Mouse (Mus musculus): ENCODE measurements around the gene Rpl36. TPM values are rescaled to one million over a fixed set of nuclear protein-coding genes. Genes with fewer than 3 reads are reported as not detected.
"Not testable (repeated sequence)": the region's sequence is repeated elsewhere in the genome, so short reads cannot be mapped to it uniquely, and the experiment has no call there.

Gene Rpl36
- polyA plus RNA-seq, 1 experiment from 2014 or later: 1,280 TPM

GRCm38 (mm10) chr17:56604422-56604821, 8.8 kb upstream of the Rpl36 start:
- ATAC-seq (replicated peaks; ENCODE audit: low FRiP score) (no peak), DNase-seq (ENCODE audit: low spot score) (no peak)
- WGBS: 88% methylated on average over 3 of the region's 3 CpGs
- no peak overlapping the region for H3K27ac ChIP-seq (ENCODE audit: low read depth, low read length)
- H3K4me2 ChIP-seq (ENCODE audit: low read depth, low read length, severe bottlenecking): no peak overlapping the region
- no peak overlapping the region for H3K4me3 ChIP-seq (ENCODE audit: low read depth, low read length)
- no peaks in the 10 kb centered on the region for H3K27me3 ChIP-seq (ENCODE audit: control insufficient read depth, insufficient read depth, low read length)
- H3K36me3 ChIP-seq (ENCODE audit: control insufficient read depth, insufficient read depth, low read length): peaks cover 46% of the 10 kb centered on the region
- H3K9me3 ChIP-seq (ENCODE audit: control insufficient read depth, low read length): no peaks in the 10 kb centered on the region
- H3K9ac ChIP-seq (ENCODE audit: low read length): no peak overlapping the region
- H3K4me1 ChIP-seq (replicated peaks; ENCODE audit: control insufficient read depth, insufficient read depth, low read length): peaks cover 5% of the 10 kb centered on the region; the same call in 1 of the 2 replicates

- H3K36me3 ChIP-seq (ENCODE audit: control insufficient read depth, insufficient read depth, low read length): peaks cover 38% of the 10 kb centered on the region
- no peaks in the 10 kb centered on the region for H3K27me3 ChIP-seq (ENCODE audit: control insufficient read depth, insufficient read depth, low read length)
- no peak overlapping the region for H3K4me3 ChIP-seq (ENCODE audit: low read depth, low read length)
- H3K9me3 ChIP-seq (ENCODE audit: control insufficient read depth, low read length): no peaks in the 10 kb centered on the region
- ATAC-seq (replicated peaks; ENCODE audit: low FRiP score) (no peak), DNase-seq (ENCODE audit: low spot score) (no peak)
- H3K9ac ChIP-seq (ENCODE audit: low read length): no peak overlapping the region
- no peak overlapping the region for H3K4me2 ChIP-seq (ENCODE audit: low read depth, low read length, severe bottlenecking)
- no peak overlapping the region for H3K27ac ChIP-seq (ENCODE audit: low read depth, low read length)
- 94% methylated on average over 9 of the region's 9 CpGs for WGBS
- peaks cover 10% of the 10 kb centered on the region; the same call in 1 of the 2 replicates for H3K4me1 ChIP-seq (replicated peaks; ENCODE audit: control insufficient read depth, insufficient read depth, low read length)
These were observed 7.8 kb upstream of the Rpl36 start for GRCm38 (mm10) chr17:56605431-56605830.

GRCm38 (mm10) chr17:56607521-56608062, 5.6 kb upstream of the Rpl36 start:
- Histone ChIP-seq H3K27me3 (ENCODE audit: control insufficient read depth, insufficient read depth, low read length) (no peaks in the 10 kb centered on the region), H3K4me2 (ENCODE audit: low read depth, low read length, severe bottlenecking) (no peak overlapping the region), H3K27ac (ENCODE audit: low read depth, low read length) (no peak overlapping the region), H3K4me1 (replicated peaks; ENCODE audit: control insufficient read depth, insufficient read depth, low read length) (peaks cover 10% of the 10 kb centered on the region; the same call in 1 of the 2 replicates), H3K36me3 (ENCODE audit: control insufficient read depth, insufficient read depth, low read length) (peaks cover 26% of the 10 kb centered on the region), H3K9me3 (ENCODE audit: control insufficient read depth, low read length) (no peaks in the 10 kb centered on the region), H3K9ac (ENCODE audit: low read length) (no peak overlapping the region), H3K4me3 (ENCODE audit: low read depth, low read length) (no peak overlapping the region)
- ATAC-seq (replicated peaks; ENCODE audit: low FRiP score) (no peak), DNase-seq (ENCODE audit: low spot score) (no peak)
- WGBS: 80% methylated on average over 3 of the region's 3 CpGs

DNA sequence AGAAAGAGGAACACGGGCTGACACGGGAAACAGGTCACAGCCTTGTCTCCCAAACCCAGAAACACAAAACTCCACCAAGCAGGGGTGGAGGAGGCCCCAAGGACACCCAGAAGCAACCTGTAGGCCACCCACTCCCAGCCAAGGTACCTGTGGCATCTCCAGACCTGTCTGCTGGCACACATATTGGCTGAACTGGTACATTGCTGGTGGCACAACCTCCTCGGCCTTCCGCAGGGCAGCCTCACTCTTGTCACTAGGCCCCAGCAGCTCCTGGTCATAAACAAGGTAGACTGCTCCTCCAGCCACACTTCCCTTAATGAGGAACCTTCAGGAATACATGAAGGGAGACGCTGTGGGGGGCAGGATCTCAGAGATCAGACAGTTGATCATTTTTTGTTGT, 4.5 kb upstream of the Rpl36 start:
- Histone ChIP-seq H3K27me3 (ENCODE audit: control insufficient read depth, insufficient read depth, low read length) (no peaks in the 10 kb centered on the region), H3K4me3 (ENCODE audit: low read depth, low read length) (peak overlapping the region; percentile 65), H3K4me1 (replicated peaks; ENCODE audit: control insufficient read depth, insufficient read depth, low read length) (peaks cover 10% of the 10 kb centered on the region; the same call in 1 of the 2 replicates), H3K36me3 (ENCODE audit: control insufficient read depth, insufficient read depth, low read length) (peaks cover 17% of the 10 kb centered on the region), H3K9me3 (ENCODE audit: control insufficient read depth, low read length) (no peaks in the 10 kb centered on the region), H3K4me2 (ENCODE audit: low read depth, low read length, severe bottlenecking) (peak overlapping the region; percentile 79), H3K9ac (ENCODE audit: low read length) (peak overlapping the region; percentile 79), H3K27ac (ENCODE audit: low read depth, low read length) (no peak overlapping the region)
- ATAC-seq (replicated peaks; ENCODE audit: low FRiP score): no peak
- DNase-seq (ENCODE audit: low spot score): no peak
- WGBS: 64% methylated on average over 5 of the region's 5 CpGs

GRCm38 (mm10) chr17:56609452-56610171, 3.6 kb upstream of the Rpl36 start, which contains the start of gene 2410015M20Rik:
2410015M20Rik (minus strand) TSS chr17:56609771.
- under 1% methylated on average over 44 of the region's 44 CpGs for WGBS

GRCm38 (mm10) chr17:56611323-56611722, 1.9 kb upstream of the Rpl36 start:
- no peak for DNase-seq (ENCODE audit: low spot score)
- no peaks in the 10 kb centered on the region for H3K27me3 ChIP-seq (ENCODE audit: control insufficient read depth, insufficient read depth, low read length)
- H3K9ac ChIP-seq (ENCODE audit: low read length): no peak overlapping the region
- no peak overlapping the region for H3K4me3 ChIP-seq (ENCODE audit: low read depth, low read length)
- WGBS: 73% methylated on average over 2 of the region's 2 CpGs
- peaks cover 9% of the 10 kb centered on the region; the same call in 1 of the 2 replicates for H3K36me3 ChIP-seq (ENCODE audit: control insufficient read depth, insufficient read depth, low read length)
- peaks cover 20% of the 10 kb centered on the region for H3K4me1 ChIP-seq (replicated peaks; ENCODE audit: control insufficient read depth, insufficient read depth, low read length)
- no peak for ATAC-seq (replicated peaks; ENCODE audit: low FRiP score)
- H3K9me3 ChIP-seq (ENCODE audit: control insufficient read depth, low read length): no peaks in the 10 kb centered on the region
- no peak overlapping the region for H3K27ac ChIP-seq (ENCODE audit: low read depth, low read length)
- no peak overlapping the region for H3K4me2 ChIP-seq (ENCODE audit: low read depth, low read length, severe bottlenecking)

More at GRCm38 (mm10) chr17:56609452-56610171, 3.6 kb upstream of the Rpl36 start, which contains the start of gene 2410015M20Rik:
- Histone ChIP-seq H3K36me3 (ENCODE audit: control insufficient read depth, insufficient read depth, low read length) (peaks cover 9% of the 10 kb centered on the region; the same call in 1 of the 2 replicates), H3K4me1 (replicated peaks; ENCODE audit: control insufficient read depth, insufficient read depth, low read length) (peaks cover 15% of the 10 kb centered on the region), H3K4me2 (ENCODE audit: low read depth, low read length, severe bottlenecking) (peak within 1 kb of the TSS; percentile 79), H3K4me3 (ENCODE audit: low read depth, low read length) (peak within 1 kb of the TSS; percentile 65), H3K27ac (ENCODE audit: low read depth, low read length) (peak within 1 kb of the TSS; percentile 50; the same call in 1 of the 2 replicates), H3K9ac (ENCODE audit: low read length) (peak within 1 kb of the TSS; percentile 79), H3K9me3 (ENCODE audit: control insufficient read depth, low read length) (no peaks in the 10 kb centered on the region), H3K27me3 (ENCODE audit: control insufficient read depth, insufficient read depth, low read length) (no peaks in the 10 kb centered on the region)
- DNase-seq (ENCODE audit: low spot score) (peak; percentile 95), ATAC-seq (replicated peaks; ENCODE audit: low FRiP score) (peak; percentile 86)

DNA sequence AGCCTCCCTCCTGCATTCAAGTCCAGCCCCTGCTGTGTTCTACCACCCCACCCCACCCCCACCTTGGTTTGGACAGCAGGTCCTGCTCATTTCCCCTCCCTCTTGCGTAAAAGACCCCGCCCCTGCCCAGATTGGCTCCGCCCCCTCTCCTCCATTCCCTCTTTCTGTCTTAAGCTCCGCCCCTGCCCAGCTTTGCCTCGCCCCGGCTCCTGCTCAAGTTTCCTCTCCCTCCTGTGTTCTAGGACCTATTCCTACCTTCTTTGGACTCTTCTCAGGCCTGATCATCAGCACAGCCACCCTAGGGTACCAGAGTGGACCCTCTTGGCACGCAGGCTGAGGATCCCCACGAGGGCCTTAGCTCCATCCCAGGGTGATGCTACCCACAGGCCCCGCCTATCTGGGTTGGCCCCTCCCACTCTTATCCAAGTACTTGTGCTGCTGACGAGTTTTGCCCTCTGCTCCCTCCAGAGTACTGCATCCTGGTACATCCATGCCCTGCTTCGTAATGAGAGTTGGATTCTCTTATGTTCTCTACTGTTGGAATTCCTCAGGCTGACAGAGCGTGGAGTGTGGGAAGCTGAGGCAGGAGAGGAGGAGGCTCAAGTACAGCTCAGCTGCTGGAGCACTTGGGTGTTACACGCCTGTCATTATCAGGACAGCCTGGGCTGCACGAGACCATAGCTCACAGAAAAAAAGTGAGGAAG, 1.2 kb upstream of the Rpl36 start:
- Histone ChIP-seq H3K27ac (ENCODE audit: low read depth, low read length) (no peak overlapping the region), H3K4me1 (replicated peaks; ENCODE audit: control insufficient read depth, insufficient read depth, low read length) (peaks cover 20% of the 10 kb centered on the region), H3K9ac (ENCODE audit: low read length) (no peak overlapping the region), H3K4me3 (ENCODE audit: low read depth, low read length) (no peak overlapping the region), H3K27me3 (ENCODE audit: control insufficient read depth, insufficient read depth, low read length) (no peaks in the 10 kb centered on the region), H3K9me3 (ENCODE audit: control insufficient read depth, low read length) (no peaks in the 10 kb centered on the region), H3K4me2 (ENCODE audit: low read depth, low read length, severe bottlenecking) (no peak overlapping the region), H3K36me3 (ENCODE audit: control insufficient read depth, insufficient read depth, low read length) (peaks cover 8% of the 10 kb centered on the region; the same call in 1 of the 2 replicates)
- DNase-seq (ENCODE audit: low spot score): peak; percentile 77
- WGBS: 12% methylated on average over 14 of the region's 14 CpGs
- no peak; the same call in 1 of the 2 replicates for ATAC-seq (replicated peaks; ENCODE audit: low FRiP score)

DNA sequence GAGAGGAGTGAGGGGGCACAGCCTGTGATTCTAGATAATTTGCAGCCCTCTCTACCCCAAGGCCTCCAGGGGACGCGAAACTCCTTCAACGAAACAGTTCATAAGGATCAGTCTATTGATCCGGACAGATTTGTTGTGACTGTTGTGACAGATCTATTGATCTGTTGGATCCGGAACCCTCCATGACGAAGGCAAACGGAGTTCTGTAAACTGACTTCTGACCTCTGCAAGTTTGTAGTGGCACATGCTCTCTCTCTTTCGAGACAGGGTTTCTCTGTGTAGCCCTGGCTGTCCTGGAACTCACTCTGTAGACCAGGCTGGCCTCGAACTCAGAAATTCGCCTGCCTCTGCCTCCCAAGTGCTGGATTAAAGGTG, 664 bp upstream of the Rpl36 start:
- not testable (repeated sequence) for ATAC-seq (replicated peaks; ENCODE audit: low FRiP score); H3K9ac ChIP-seq (ENCODE audit: low read length); H3K27ac ChIP-seq (ENCODE audit: low read depth, low read length); H3K9me3 ChIP-seq (ENCODE audit: control insufficient read depth, low read length); H3K4me2 ChIP-seq (ENCODE audit: low read depth, low read length, severe bottlenecking); H3K4me3 ChIP-seq (ENCODE audit: low read depth, low read length); DNase-seq (ENCODE audit: low spot score); H3K36me3 ChIP-seq (ENCODE audit: control insufficient read depth, insufficient read depth, low read length); H3K27me3 ChIP-seq (ENCODE audit: control insufficient read depth, insufficient read depth, low read length)
- peaks cover 20% of the 10 kb centered on the region for H3K4me1 ChIP-seq (replicated peaks; ENCODE audit: control insufficient read depth, insufficient read depth, low read length)
- 73% methylated on average over 10 of the region's 10 CpGs for WGBS
